Mouse (Mus musculus): ENCODE data around the gene Tmem53. TPM values are rescaled to one million over a fixed set of nuclear protein-coding genes. Genes with fewer than 3 reads are reported as not detected.

Tmem53 gene
- polyA plus RNA-seq (2017; shearing (Covaris generic)) = 1.1 TPM

DNA sequence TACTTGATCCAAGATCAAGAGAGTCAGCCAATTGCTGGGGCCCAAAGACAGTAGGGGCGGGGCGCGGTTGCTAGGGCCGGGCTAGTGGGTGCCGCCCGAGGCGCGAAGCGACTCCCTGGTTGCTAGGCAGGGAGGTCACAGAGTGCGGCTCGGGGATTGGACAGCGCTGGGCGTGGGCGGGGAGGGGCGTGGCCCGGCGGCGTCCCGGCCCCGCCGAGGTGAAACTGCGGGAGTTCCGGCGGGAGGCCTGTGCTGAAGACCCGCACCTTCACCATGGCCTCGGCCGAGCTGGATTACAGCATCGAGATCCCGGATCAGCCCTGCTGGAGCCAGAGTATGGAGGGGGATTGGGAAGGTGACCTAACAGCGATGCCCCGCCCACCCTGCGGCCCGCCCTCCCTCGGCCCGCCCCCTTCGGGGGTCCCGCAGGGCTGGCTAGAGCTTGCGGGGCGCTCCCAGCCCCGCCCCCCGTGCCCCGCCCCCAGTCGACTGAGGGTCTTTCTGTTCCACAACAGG lies at the start of gene Tmem53, which contains the start of gene Armh1:
Gene Tmem53, plus strand, starts transcription at position 151 of the 516 bp plus-strand sequence.
Gene Armh1, minus strand, starts transcription at position 325 of the 516 bp plus-strand sequence.

Other genes with a start within 250 kb of the Tmem53 start
- gene Eif2b3, start 232.5 kb upstream of the Tmem53 start, polyA plus RNA-seq (2017; shearing (Covaris generic)) = 30.5 TPM
- gene Ptch2, start 155.9 kb upstream of the Tmem53 start, polyA plus RNA-seq (2017; shearing (Covaris generic)) = not detected
- gene Btbd19, start 126.2 kb upstream of the Tmem53 start, polyA plus RNA-seq (2017; shearing (Covaris generic)) = 55.0 TPM
- 0.70 TPM for gene Tctex1d4, start 125.2 kb upstream of the Tmem53 start, polyA plus RNA-seq (2017; shearing (Covaris generic))
- 2.4 TPM for gene Plk3, start 118.0 kb upstream of the Tmem53 start, polyA plus RNA-seq (2017; shearing (Covaris generic))
- gene Rps8, start 95.7 kb upstream of the Tmem53 start, polyA plus RNA-seq (2017; shearing (Covaris generic)) = 562 TPM
- 3.3 TPM for gene Kif2c, start 69.3 kb upstream of the Tmem53 start, polyA plus RNA-seq (2017; shearing (Covaris generic))
- not detected for gene Armh1, start 174 bp downstream of the Tmem53 start, polyA plus RNA-seq (2017; shearing (Covaris generic))
- gene Rnf220, start 245.1 kb downstream of the Tmem53 start, polyA plus RNA-seq (2017; shearing (Covaris generic)) = 12.5 TPM